Mouse (Mus musculus) ES-Bruce4 (cell line): ENCODE data around the gene Zcchc24. TPM values are rescaled to one million over a fixed set of nuclear protein-coding genes. Genes with fewer than 3 reads are reported as not detected.

Experiments
- H3K27ac ChIP-seq: 2 replicates; pipeline ENCODE4 v1.5.1; 2012; ENCODE audit warnings: low read length, inconsistent platforms; ENCODE audit not compliant: insufficient read depth
- H3K27me3 ChIP-seq: 2 replicates; pipeline ENCODE4 v1.6.1; 2012; ENCODE audit warnings: mild to moderate bottlenecking, low read length, inconsistent platforms; ENCODE audit not compliant: control insufficient read depth, poor library complexity, insufficient read depth, severe bottlenecking
- H3K36me3 ChIP-seq: 2 replicates; pipeline ENCODE4 v1.6.1; 2012; ENCODE audit warnings: inconsistent platforms, mild to moderate bottlenecking, low read length, moderate library complexity; ENCODE audit not compliant: control insufficient read depth, poor library complexity, insufficient read depth, severe bottlenecking
- H3K4me1 ChIP-seq: one replicate; pipeline ENCODE4 v1.8.1; 2011; ENCODE audit warnings: low read length; ENCODE audit not compliant: control insufficient read depth, insufficient read depth
- H3K4me3 ChIP-seq: 2 replicates; pipeline ENCODE4 v1.5.1; 2011; ENCODE audit warnings: low read depth, mild to moderate bottlenecking, low read length
- H3K9ac ChIP-seq: 2 replicates; pipeline ENCODE4 v1.6.1; 2012; ENCODE audit warnings: low read depth, mild to moderate bottlenecking, inconsistent platforms; ENCODE audit not compliant: poor library complexity, severe bottlenecking
- H3K9me3 ChIP-seq: replicated peaks from 2 replicates; pipeline ENCODE4 v1.6.1; 2012; ENCODE audit warnings: mild to moderate bottlenecking, low read length, inconsistent platforms; ENCODE audit not compliant: control insufficient read depth, poor library complexity, insufficient read depth, severe bottlenecking
- CTCF ChIP-seq: IDR thresholded peaks from one replicate; pipeline ENCODE4 v1.8.1; 2011; ENCODE audit warnings: low read depth, low read length
- EP300 ChIP-seq: IDR thresholded peaks from 2 replicates; pipeline ENCODE4 v1.6.1; 2011; ENCODE audit warnings: low read depth, low read length; ENCODE audit not compliant: insufficient read depth
- POLR2A ChIP-seq: IDR thresholded peaks from one replicate; pipeline ENCODE4 v1.8.1; 2011; ENCODE audit warnings: low read length; ENCODE audit not compliant: insufficient read depth
- polyA plus RNA-seq: library from polyadenylated mRNA; stranded (reverse); fragments of >200 nt; gene quantifications from 2 replicates; pipeline ENCODE4 v1.2.4, GENCODE M21; 2011; ENCODE audit warnings: low read depth; ENCODE audit not compliant: missing spikeins, insufficient read depth, insufficient read length

Gene Zcchc24
- polyA plus RNA-seq, 1 experiment = 9.0 TPM

DNA sequence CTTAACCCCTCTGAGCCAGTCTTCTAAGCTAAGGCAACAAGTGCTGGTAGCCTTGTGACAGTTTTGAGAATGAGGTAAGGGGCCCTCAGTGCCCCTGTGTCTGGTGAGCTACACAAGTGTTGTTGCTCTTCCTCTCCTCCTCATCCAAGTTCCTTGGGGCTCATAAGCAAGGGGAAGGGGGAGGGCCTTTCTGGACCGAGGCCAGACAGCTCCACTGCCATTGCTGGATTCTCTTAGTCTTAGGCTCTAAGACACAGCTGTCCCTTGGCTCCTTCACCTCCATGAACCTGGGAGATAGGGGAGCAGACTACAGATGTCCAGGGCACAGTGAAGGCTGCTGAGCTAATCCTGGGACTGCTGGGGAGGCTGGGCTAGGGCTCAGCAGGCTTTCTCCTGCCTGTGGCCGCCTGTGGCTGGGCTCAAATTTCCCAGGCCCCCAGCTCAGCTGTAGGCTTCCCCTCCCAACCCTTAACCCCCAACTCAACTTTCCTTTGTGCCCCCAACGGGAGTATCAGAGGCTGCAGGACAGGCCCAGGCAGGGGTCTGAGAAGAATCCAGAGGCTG is 34.5 kb upstream of the Zcchc24 start:
- Histone ChIP-seq H3K4me1 (no peaks in the 10 kb centered on the region), H3K9me3 (no peaks in the 10 kb centered on the region), H3K27ac (no peak overlapping the region), H3K9ac (no peak overlapping the region), H3K27me3 (no peaks in the 10 kb centered on the region), H3K36me3 (no peaks in the 10 kb centered on the region), H3K4me3 (no peak overlapping the region)
- TF ChIP-seq EP300 = no peak
- TF ChIP-seq CTCF = no peak
- no peak for TF ChIP-seq POLR2A

DNA sequence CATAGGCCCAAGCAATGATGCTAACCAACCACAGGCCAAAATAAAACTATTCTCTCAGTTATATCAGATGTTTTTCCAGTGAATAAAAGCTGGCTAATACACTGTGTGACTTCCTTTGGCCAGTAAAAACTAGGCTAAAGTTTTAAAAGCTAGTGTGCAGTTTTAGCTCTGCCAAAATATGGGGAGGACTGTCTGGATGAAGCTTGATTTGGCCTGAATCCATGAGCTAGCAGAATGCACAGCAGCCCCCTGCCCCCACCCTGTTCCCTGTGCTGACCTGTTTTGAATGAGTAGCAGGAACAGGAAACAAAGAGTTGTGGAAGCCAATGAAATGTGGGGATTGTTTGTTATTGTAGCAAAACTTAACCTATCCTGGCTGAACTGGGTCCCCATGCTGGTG is 33.7 kb upstream of the Zcchc24 start:
- no peak overlapping the region for H3K27ac ChIP-seq
- no peak overlapping the region for H3K4me3 ChIP-seq
- no peaks in the 10 kb centered on the region for H3K9me3 ChIP-seq
- no peak for TF ChIP-seq EP300
- TF ChIP-seq CTCF = no peak
- no peak for TF ChIP-seq POLR2A
- no peak overlapping the region for H3K9ac ChIP-seq
- H3K36me3 ChIP-seq = no peaks in the 10 kb centered on the region
- no peaks in the 10 kb centered on the region for H3K4me1 ChIP-seq
- H3K27me3 ChIP-seq = no peaks in the 10 kb centered on the region

DNA sequence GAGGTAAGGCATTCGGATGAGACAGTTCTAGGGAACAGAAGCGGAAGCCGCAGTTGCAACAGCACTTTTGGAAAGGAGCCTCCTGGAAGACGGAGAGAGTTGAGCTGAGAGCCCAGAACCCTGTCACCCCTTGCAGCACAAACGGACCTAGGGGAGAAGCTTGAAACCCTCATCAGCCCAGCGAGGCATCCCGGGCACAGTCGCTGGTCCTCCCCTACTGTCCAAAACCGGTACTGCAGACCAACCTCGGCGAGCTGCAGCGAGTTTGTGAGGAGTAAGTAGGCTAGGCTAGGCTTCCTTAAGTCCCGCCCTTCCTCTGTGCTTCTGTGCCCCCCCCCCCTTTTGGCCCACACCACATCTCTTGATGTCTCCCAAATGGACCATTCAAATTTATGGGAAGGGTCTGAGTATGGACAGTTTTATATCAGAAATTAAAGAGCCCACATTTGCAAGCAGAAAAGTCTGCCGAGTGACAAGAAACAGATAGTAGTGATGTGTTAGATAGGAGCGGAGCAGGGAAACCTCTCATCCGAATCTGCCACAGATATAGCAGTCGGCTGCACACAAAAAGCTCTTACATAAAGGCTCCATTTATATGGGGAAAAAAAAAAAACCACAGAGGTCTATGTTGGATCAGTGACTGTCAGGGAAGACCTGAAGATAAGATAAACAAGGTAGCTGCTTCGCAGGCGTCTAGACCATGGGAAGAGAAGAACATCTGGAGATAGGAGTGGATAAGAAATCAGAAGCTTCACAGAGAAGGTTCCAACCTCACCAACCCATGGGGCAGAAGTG is 31.5 kb upstream of the Zcchc24 start:
- Histone ChIP-seq H3K27me3 (no peaks in the 10 kb centered on the region), H3K27ac (no peak overlapping the region), H3K36me3 (no peaks in the 10 kb centered on the region), H3K4me3 (no peak overlapping the region), H3K4me1 (no peaks in the 10 kb centered on the region), H3K9me3 (no peaks in the 10 kb centered on the region), H3K9ac (no peak overlapping the region)
- TF ChIP-seq EP300 (no peak), POLR2A (no peak), CTCF (peak; percentile 85)

DNA sequence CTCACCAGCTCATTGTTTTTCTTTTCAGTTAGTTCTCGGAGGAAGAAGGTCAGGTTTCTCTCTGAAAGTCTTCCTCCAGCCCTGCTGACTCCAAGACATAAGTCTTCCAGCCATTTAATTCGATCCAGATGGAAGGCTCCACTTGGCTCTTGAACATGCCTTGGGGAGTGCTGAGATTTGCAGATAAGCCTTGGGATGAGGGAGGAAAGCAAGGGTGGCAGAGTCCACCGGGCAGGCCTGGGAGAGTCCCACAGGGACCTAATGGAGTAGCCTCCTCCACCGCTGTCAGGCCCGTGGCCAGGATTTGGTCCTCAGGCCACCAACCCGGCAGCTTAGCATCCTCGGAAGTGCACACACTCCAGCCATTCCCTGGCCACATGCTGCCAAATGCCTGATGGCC is 27.8 kb upstream of the Zcchc24 start:
- no peak overlapping the region for H3K9ac ChIP-seq
- H3K9me3 ChIP-seq = no peaks in the 10 kb centered on the region
- no peaks in the 10 kb centered on the region for H3K36me3 ChIP-seq
- H3K27me3 ChIP-seq = no peaks in the 10 kb centered on the region
- TF ChIP-seq CTCF (no peak), POLR2A (no peak), EP300 (no peak)
- H3K27ac ChIP-seq = no peak overlapping the region
- H3K4me1 ChIP-seq = no peaks in the 10 kb centered on the region
- H3K4me3 ChIP-seq = no peak overlapping the region

DNA sequence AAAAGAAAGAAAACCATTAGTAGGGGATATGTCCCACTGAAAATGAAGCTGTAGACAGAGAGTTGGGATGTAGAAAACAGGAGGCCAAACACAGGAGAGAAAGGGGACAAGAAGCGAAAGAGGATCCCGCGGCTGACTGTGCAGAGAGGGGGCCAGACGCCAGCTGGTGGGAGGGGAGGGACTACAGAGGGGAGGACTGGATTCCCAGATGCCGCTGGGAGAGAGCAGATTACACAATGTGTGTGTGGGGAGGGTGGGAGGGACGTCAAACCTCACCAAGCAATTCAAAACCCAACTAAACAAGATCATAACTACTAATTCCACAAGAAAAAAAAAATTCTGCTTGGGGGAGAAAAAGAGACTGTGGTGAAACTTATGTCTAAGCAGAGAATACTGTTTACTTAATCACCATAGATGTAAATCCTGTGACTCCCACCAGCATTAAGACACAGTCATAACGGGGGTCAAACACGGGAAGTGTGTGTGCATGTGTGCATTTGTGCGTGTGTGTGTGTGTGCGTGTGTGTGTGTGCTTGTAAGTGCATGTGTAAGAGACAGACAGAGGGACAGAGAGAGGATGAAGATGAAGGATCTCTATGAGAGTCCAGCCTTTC is 26.8 kb upstream of the Zcchc24 start:
- H3K27ac ChIP-seq = no peak overlapping the region
- TF ChIP-seq CTCF = no peak
- no peak for TF ChIP-seq POLR2A
- TF ChIP-seq EP300 = no peak
- H3K4me3 ChIP-seq = no peak overlapping the region
- no peaks in the 10 kb centered on the region for H3K27me3 ChIP-seq
- no peaks in the 10 kb centered on the region for H3K4me1 ChIP-seq
- no peak overlapping the region for H3K9ac ChIP-seq
- H3K36me3 ChIP-seq = no peaks in the 10 kb centered on the region
- no peaks in the 10 kb centered on the region for H3K9me3 ChIP-seq

DNA sequence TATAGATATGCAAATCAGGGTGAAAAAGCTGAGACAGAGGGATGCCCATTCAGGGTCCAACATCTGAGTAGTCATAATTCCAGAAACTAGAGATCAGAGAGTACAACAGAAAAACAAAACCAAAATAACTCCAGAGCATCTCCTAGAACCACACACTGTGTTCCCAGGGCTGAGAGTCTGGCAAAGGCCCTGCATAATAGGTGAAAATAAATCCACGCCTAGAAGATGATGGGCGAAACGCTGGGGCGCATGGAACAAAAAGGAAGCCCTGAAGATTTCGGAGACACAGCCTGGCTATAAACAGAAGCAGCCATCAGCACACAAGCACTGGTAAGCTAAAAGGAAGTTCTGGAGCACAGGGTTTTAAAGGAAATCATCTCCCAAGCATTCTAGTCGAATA is 26.2 kb upstream of the Zcchc24 start:
- H3K4me3 ChIP-seq = no peak overlapping the region
- H3K9me3 ChIP-seq = no peaks in the 10 kb centered on the region
- TF ChIP-seq EP300 (no peak), CTCF (no peak), POLR2A (no peak)
- H3K9ac ChIP-seq = no peak overlapping the region
- no peaks in the 10 kb centered on the region for H3K4me1 ChIP-seq
- H3K27ac ChIP-seq = no peak overlapping the region
- no peaks in the 10 kb centered on the region for H3K27me3 ChIP-seq
- H3K36me3 ChIP-seq = no peaks in the 10 kb centered on the region
